ENCODE assay signal across 11 mouse cellular contexts in genomic region chr10:42246483-42246882, GRCm38 (mm10). TPM values are rescaled to one million over a fixed set of nuclear protein-coding genes. Genes with fewer than 3 reads are reported as not detected.
DNase-seq lines count a peak whose midpoint lies in the region; ATAC-seq and TF ChIP-seq lines count a peak whose summit lies in the region.
"Had no signal": no experiment of that assay in that cellular context is flagged by ENCODE, and none has a peak within 500 bp of the region (broad histone marks: within the 10 kb centered on the region; RNA-seq: fewer than 3 reads in every experiment).

No protein-coding gene starts in this region.

- 71% methylated on average over 3 of the region's 3 CpGs for WGBS in heart, embryonic 13.5 days
- 67% methylated on average over 3 of the region's 3 CpGs for WGBS in limb, embryonic 10.5 days

- H3K9ac ChIP-seq in heart, embryonic 13.5 days = 0 out of 2 replicates have a peak overlapping the region, but pooled peaks have one; percentile 35
- H3K9ac ChIP-seq: hindbrain, embryonic 13.5 days; lung, embryonic 14.5 days had no signal

- 0 out of 2 replicates have a peak overlapping the region, but pooled peaks have one; percentile 25 for H3K27ac ChIP-seq in heart, embryonic 13.5 days (replicated peaks)
- 0 out of 2 replicates have a peak overlapping the region, but pooled peaks have one; percentile 32 for H3K27ac ChIP-seq in testis, adult 2 months (ENCODE audit: control insufficient read depth, insufficient read depth, low read depth, low read length)
- 0 out of 2 replicates have a peak overlapping the region, but pooled peaks have one; percentile 59 for H3K27ac ChIP-seq in limb, embryonic 10.5 days
- H3K27ac ChIP-seq: hindbrain, embryonic 13.5 days had no signal

- peaks cover 91% of the 10 kb centered on the region for H3K4me1 ChIP-seq in heart, embryonic 13.5 days
- peaks cover 16% of the 10 kb centered on the region for H3K4me1 ChIP-seq in testis, adult 2 months (ENCODE audit: control insufficient read depth, insufficient read depth, low read length)
- peaks cover 63% of the 10 kb centered on the region for H3K4me1 ChIP-seq in limb, embryonic 10.5 days

- no peaks in the 10 kb centered on the region for H3K27me3 ChIP-seq in heart, embryonic 13.5 days (replicated peaks)
- no peaks in the 10 kb centered on the region for H3K27me3 ChIP-seq in testis, adult 2 months (ENCODE audit: control insufficient read depth, insufficient read depth, low read length)
- H3K27me3 ChIP-seq in limb, embryonic 10.5 days (ENCODE audit: low read depth, poor library complexity, severe bottlenecking) = no peaks in the 10 kb centered on the region
- H3K27me3 ChIP-seq: hindbrain, embryonic 13.5 days had no signal

- H3K9me3 ChIP-seq in heart, embryonic 13.5 days = no peaks in the 10 kb centered on the region
- no peaks in the 10 kb centered on the region for H3K9me3 ChIP-seq in limb, embryonic 10.5 days (replicated peaks)
- H3K9me3 ChIP-seq: hindbrain, embryonic 13.5 days had no signal

- no peaks in the 10 kb centered on the region for H3K36me3 ChIP-seq in heart, embryonic 13.5 days
- H3K36me3 ChIP-seq in testis, adult 2 months (ENCODE audit: control insufficient read depth, insufficient read depth, low read length) = no peaks in the 10 kb centered on the region
- H3K36me3 ChIP-seq in limb, embryonic 10.5 days = no peaks in the 10 kb centered on the region
- H3K36me3 ChIP-seq: hindbrain, embryonic 13.5 days had no signal

- no peak for ATAC-seq in heart, embryonic 13.5 days (ENCODE audit: extremely low read depth, insufficient number of reproducible peaks, low FRiP score, low TSS enrichment)
- ATAC-seq in activated CD4-positive, CD25-positive, alpha-beta regulatory T cell, adult 4 months = no peak

- no peak overlapping the region for H3K4me3 ChIP-seq in heart, embryonic 13.5 days
- no peak overlapping the region for H3K4me3 ChIP-seq in testis, adult 2 months (ENCODE audit: control insufficient read depth, low read depth, low read length)
- H3K4me3 ChIP-seq in limb, embryonic 10.5 days = no peak overlapping the region
- H3K4me3 ChIP-seq: hindbrain, embryonic 13.5 days had no signal

- H3K4me2 ChIP-seq in heart, embryonic 13.5 days = peak overlapping the region; percentile 36
- H3K4me2 ChIP-seq: hindbrain, embryonic 13.5 days; lung, embryonic 14.5 days had no signal

- DNase-seq in heart, adult 9 months (ENCODE audit: low spot score in 2 of 2) = no peak
- no peak for DNase-seq in testis, postnatal 10 days (ENCODE audit: low spot score)
- no peak for DNase-seq in limb, embryonic 10.5 days (ENCODE audit: low spot score)
- DNase-seq in layer of hippocampus, postnatal 36 days = no peak
- no peak for DNase-seq in frontal cortex, postnatal 25 days (ENCODE audit: low spot score in 2 of 2)
- DNase-seq: kidney, adult 18-20 months; lung, embryonic 14.5 days had no signal

- TF ChIP-seq POLR2A in testis, adult 2 months (IDR thresholded peaks at IDR 0.05; ENCODE audit: control insufficient read depth, low read depth, low read length) = no peak

- no peak for TF ChIP-seq CTCF in testis, adult 2 months (IDR thresholded peaks at IDR 0.05; ENCODE audit: control insufficient read depth, insufficient read depth, insufficient replicate concordance, low read depth, low read length)

RNA-seq across cellular contexts. Expression of gene Foxo3, which starts 30.1 kb away (rescaled TPM):
- polyA plus RNA-seq in heart, embryonic 13.5 days (2015; fragmentation: Nextera tagmentation; extraction: Ambion mirVana) = 4.4 and 4.8 TPM in 2 replicates
- polyA plus RNA-seq in testis, adult 2 months (2012; rRNA removed) = 9.8 and 9.9 TPM in 2 replicates
- polyA plus RNA-seq in limb, embryonic 10.5 days (2016; fragmentation: Nextera tagmentation; extraction: Ambion mirVana) = 2.3 and 3.8 TPM in 2 replicates
- 10 to 100 TPM; 45.7 to 50.1 TPM for total RNA-seq in layer of hippocampus, postnatal 36 days (2021)
- 1 to 10 TPM; 8.6 to 9.4 TPM for polyA plus RNA-seq in activated CD4-positive, CD25-positive, alpha-beta regulatory T cell, adult 4 months (2017; shearing (Covaris generic))
